In genomic region chr3:55080055-55080454, GRCm38 (mm10) we compare ENCODE assay signal across 9 mouse cellular contexts. TPM values are rescaled to one million over a fixed set of nuclear protein-coding genes. Genes with fewer than 3 reads are reported as not detected.
A peak's percentile ranks its signal among the peaks of the same experiment; 100 is the strongest.
DNase-seq lines count a peak whose midpoint lies in the region; ATAC-seq and TF ChIP-seq lines count a peak whose summit lies in the region.
"Had no signal": no experiment of that assay in that cellular context is flagged by ENCODE, and none has a peak within 500 bp of the region (broad histone marks: within the 10 kb centered on the region; RNA-seq: fewer than 3 reads in every experiment).

No protein-coding gene starts in this region.

- no peak overlapping the region for H3K27ac ChIP-seq in ES-Bruce4 (ENCODE audit: insufficient read depth, low read length)
- H3K27ac ChIP-seq in bone marrow, adult 2 months (ENCODE audit: control insufficient read depth, insufficient read depth, low read depth, low read length, poor library complexity), result no peak overlapping the region
- H3K27ac ChIP-seq in embryonic facial prominence, embryonic 15.5 days (replicated peaks), result no peak overlapping the region
- no peak overlapping the region for H3K27ac ChIP-seq in liver, embryonic 14.5 days
- no peak overlapping the region for H3K27ac ChIP-seq in neural tube, embryonic 13.5 days (replicated peaks)
- no peak overlapping the region for H3K27ac ChIP-seq in thymus, adult 2 months (ENCODE audit: control insufficient read depth, insufficient read depth, low read length)
- H3K27ac ChIP-seq: limb, embryonic 15.5 days had no signal

- peak; percentile 70 to 86 for DNase-seq in heart, postnatal 14 days
- DNase-seq in kidney, postnatal 4 days, result peak; percentile 83 to 86
- peak; percentile 22 to 35 (median 31) for DNase-seq in liver, embryonic 14.5 days (ENCODE audit: low read depth in 3 of 3, low spot score in 3 of 3)
- DNase-seq in thymus, adult 2 months, result peak; percentile 55

- H3K4me1 ChIP-seq in ES-Bruce4 (ENCODE audit: control insufficient read depth, insufficient read depth, low read length), result no peaks in the 10 kb centered on the region
- no peaks in the 10 kb centered on the region for H3K4me1 ChIP-seq in bone marrow, adult 2 months (ENCODE audit: control insufficient read depth, insufficient read depth, low read length)
- no peaks in the 10 kb centered on the region for H3K4me1 ChIP-seq in embryonic facial prominence, embryonic 15.5 days
- H3K4me1 ChIP-seq in liver, embryonic 14.5 days (replicated peaks; ENCODE audit: control insufficient read depth in 2 of 2, insufficient read depth in 2 of 2, low read length in 1 of 2), result no peaks in the 10 kb centered on the region
- peaks cover 31% of the 10 kb centered on the region for H3K4me1 ChIP-seq in neural tube, embryonic 13.5 days (replicated peaks)
- no peaks in the 10 kb centered on the region for H3K4me1 ChIP-seq in thymus, adult 2 months (replicated peaks; ENCODE audit: control insufficient read depth, insufficient read depth, low read length)

- no peak overlapping the region for H3K4me2 ChIP-seq in embryonic facial prominence, embryonic 15.5 days (replicated peaks)
- no peak overlapping the region for H3K4me2 ChIP-seq in liver, embryonic 14.5 days (ENCODE audit: low read depth)
- H3K4me2 ChIP-seq in neural tube, embryonic 13.5 days, result no peak overlapping the region
- H3K4me2 ChIP-seq: limb, embryonic 15.5 days had no signal

- H3K9me3 ChIP-seq in ES-Bruce4 (replicated peaks; ENCODE audit: control insufficient read depth, insufficient read depth, low read length, poor library complexity, severe bottlenecking), result no peaks in the 10 kb centered on the region
- no peaks in the 10 kb centered on the region for H3K9me3 ChIP-seq in embryonic facial prominence, embryonic 15.5 days (replicated peaks)
- no peaks in the 10 kb centered on the region for H3K9me3 ChIP-seq in liver, embryonic 14.5 days (ENCODE audit: control insufficient read depth, low read length)
- H3K9me3 ChIP-seq in neural tube, embryonic 13.5 days, result no peaks in the 10 kb centered on the region
- H3K9me3 ChIP-seq: limb, embryonic 15.5 days had no signal

- H3K9ac ChIP-seq in ES-Bruce4 (ENCODE audit: low read depth, poor library complexity, severe bottlenecking), result no peak overlapping the region
- H3K9ac ChIP-seq in embryonic facial prominence, embryonic 15.5 days, result no peak overlapping the region
- H3K9ac ChIP-seq in liver, embryonic 14.5 days (replicated peaks), result no peak overlapping the region
- H3K9ac ChIP-seq in neural tube, embryonic 13.5 days, result no peak overlapping the region
- H3K9ac ChIP-seq: limb, embryonic 15.5 days had no signal

- intact Hi-C loops in heart, postnatal 14 days (cut with DNase I), result loop anchor here (1.0 to 2.0 kb wide), 3 partner anchors 33 to 277 kb away; partner anchors contain the start of gene Spg20

- no peaks in the 10 kb centered on the region for H3K36me3 ChIP-seq in ES-Bruce4 (ENCODE audit: control insufficient read depth, insufficient read depth, low read length, poor library complexity, severe bottlenecking)
- no peaks in the 10 kb centered on the region for H3K36me3 ChIP-seq in embryonic facial prominence, embryonic 15.5 days
- H3K36me3 ChIP-seq in liver, embryonic 14.5 days (replicated peaks; ENCODE audit: control insufficient read depth, insufficient read depth, low read depth), result no peaks in the 10 kb centered on the region
- no peaks in the 10 kb centered on the region for H3K36me3 ChIP-seq in neural tube, embryonic 13.5 days
- H3K36me3 ChIP-seq in thymus, adult 2 months (ENCODE audit: control insufficient read depth, insufficient read depth, low read length), result no peaks in the 10 kb centered on the region
- H3K36me3 ChIP-seq: limb, embryonic 15.5 days had no signal

- TF ChIP-seq CTCF in ES-Bruce4 (IDR thresholded peaks at IDR 0.05; ENCODE audit: low read depth, low read length), result peak; percentile 77
- peak; percentile 77 for TF ChIP-seq CTCF in bone marrow, adult 2 months (IDR thresholded peaks at IDR 0.05; ENCODE audit: control insufficient read depth, insufficient read depth, low read length)
- peak; percentile 87 for TF ChIP-seq CTCF in liver, embryonic 14.5 days (IDR thresholded peaks at IDR 0.05; ENCODE audit: low read depth)
- no peak for TF ChIP-seq CTCF in thymus, adult 2 months (IDR thresholded peaks at IDR 0.05; ENCODE audit: borderline replicate concordance, control insufficient read depth, extremely low read depth, insufficient read depth, low read length, poor library complexity)

- no peak overlapping the region for H3K4me3 ChIP-seq in ES-Bruce4 (ENCODE audit: low read depth, low read length)
- no peak overlapping the region for H3K4me3 ChIP-seq in bone marrow, adult 2 months (replicated peaks; ENCODE audit: control insufficient read depth, low read depth, low read length)
- no peak overlapping the region for H3K4me3 ChIP-seq in embryonic facial prominence, embryonic 15.5 days (replicated peaks)
- H3K4me3 ChIP-seq in liver, embryonic 14.5 days (ENCODE audit: insufficient read depth in 1 of 2, low read depth in 2 of 2, low read length in 2 of 2), result no peak overlapping the region
- H3K4me3 ChIP-seq in neural tube, embryonic 13.5 days, result no peak overlapping the region
- H3K4me3 ChIP-seq in thymus, adult 2 months (ENCODE audit: control insufficient read depth, insufficient read depth, low read length), result no peak overlapping the region
- H3K4me3 ChIP-seq: limb, embryonic 15.5 days had no signal

- TF ChIP-seq POLR2A in ES-Bruce4 (IDR thresholded peaks at IDR 0.05; ENCODE audit: insufficient read depth, low read length), result no peak
- TF ChIP-seq POLR2A in bone marrow, adult 2 months (IDR thresholded peaks at IDR 0.05; ENCODE audit: borderline replicate concordance, control insufficient read depth, low read depth, low read length), result no peak
- TF ChIP-seq POLR2A in thymus, adult 2 months (IDR thresholded peaks at IDR 0.05; ENCODE audit: control insufficient read depth, extremely low read depth, insufficient read depth, low read length, poor library complexity), result no peak

- no peak for TF ChIP-seq EP300 in ES-Bruce4 (IDR thresholded peaks at IDR 0.05; ENCODE audit: insufficient read depth, low read depth, low read length)
- no peak for TF ChIP-seq EP300 in liver, embryonic 14.5 days (IDR thresholded peaks at IDR 0.05; ENCODE audit: low read depth)

- ATAC-seq in embryonic facial prominence, embryonic 15.5 days (ENCODE audit: insufficient number of reproducible peaks, low FRiP score, low TSS enrichment, low read depth), result 0 out of 2 replicates have a peak, but pooled peaks have one; percentile 63
- no peak for ATAC-seq in liver, embryonic 14.5 days (ENCODE audit: insufficient read depth)
- ATAC-seq in neural tube, embryonic 13.5 days (ENCODE audit: low read depth), result 0 out of 2 replicates have a peak, but pooled peaks have one; percentile 40

- no peaks in the 10 kb centered on the region for H3K27me3 ChIP-seq in ES-Bruce4 (ENCODE audit: control insufficient read depth, insufficient read depth, low read length, poor library complexity, severe bottlenecking)
- H3K27me3 ChIP-seq in embryonic facial prominence, embryonic 15.5 days, result no peaks in the 10 kb centered on the region
- H3K27me3 ChIP-seq in liver, embryonic 14.5 days (ENCODE audit: control insufficient read depth, insufficient read depth, low read length), result no peaks in the 10 kb centered on the region
- H3K27me3 ChIP-seq in neural tube, embryonic 13.5 days, result no peaks in the 10 kb centered on the region
- no peaks in the 10 kb centered on the region for H3K27me3 ChIP-seq in thymus, adult 2 months (ENCODE audit: control insufficient read depth, insufficient read depth, low read length)
- H3K27me3 ChIP-seq: limb, embryonic 15.5 days had no signal

- WGBS in bone marrow, adult 2 months, result 13% methylated on average over 6 of the region's 6 CpGs
- 12% methylated on average over 6 of the region's 6 CpGs for WGBS in embryonic facial prominence, embryonic 15.5 days
- WGBS in liver, embryonic 14.5 days (ENCODE audit: insufficient replicate concordance), result 14% methylated on average over 6 of the region's 6 CpGs
- 18% methylated on average over 6 of the region's 6 CpGs for WGBS in neural tube, embryonic 13.5 days
- 16% methylated on average over 6 of the region's 6 CpGs for WGBS in thymus, adult 2 months

RNA-seq across cellular contexts. Expression of gene Ccna1, which starts 24.8 kb away (rescaled TPM):
- polyA plus RNA-seq in ES-Bruce4 (2011; ENCODE audit: insufficient read depth, insufficient read length, low read depth, missing spikeins), result 1.7 and 3.6 TPM in 2 replicates
- not detected in 2 replicates for polyA plus RNA-seq in bone marrow, adult 2 months (2011; ENCODE audit: insufficient read depth, insufficient read length, low replicate concordance, missing spikeins)
- polyA plus RNA-seq in embryonic facial prominence, embryonic 15.5 days (2015; fragmentation: Nextera tagmentation; extraction: Ambion mirVana), result 8.3 and 14.6 TPM in 2 replicates
- under 1 TPM; 0.26 to 0.37 TPM for total RNA-seq in heart, postnatal 14 days (2021)
- 0.20 and 0.28 TPM in 2 replicates for polyA plus RNA-seq in liver, embryonic 14.5 days (2012; rRNA removed)
- polyA plus RNA-seq in liver, embryonic 14.5 days (2014; fragmentation: Nextera tagmentation; extraction: Ambion mirVana), result 0.14 and 0.30 TPM in 2 replicates
- polyA plus RNA-seq in neural tube, embryonic 13.5 days (2015; fragmentation: Nextera tagmentation; extraction: Ambion mirVana), result 0.56 and 0.66 TPM in 2 replicates
- polyA plus RNA-seq in thymus, adult 2 months (2012; rRNA removed), result 0.94 TPM in 1 of 2 replicates, not detected in the other

RNA-seq across cellular contexts. Expression of gene Spg20, which starts 31.9 kb away (rescaled TPM):
- 44.6 and 51.2 TPM in 2 replicates for polyA plus RNA-seq in ES-Bruce4 (2011; ENCODE audit: insufficient read depth, insufficient read length, low read depth, missing spikeins)
- 6.3 and 6.6 TPM in 2 replicates for polyA plus RNA-seq in bone marrow, adult 2 months (2011; ENCODE audit: insufficient read depth, insufficient read length, low replicate concordance, missing spikeins)
- polyA plus RNA-seq in embryonic facial prominence, embryonic 15.5 days (2015; fragmentation: Nextera tagmentation; extraction: Ambion mirVana), result 65.9 and 67.8 TPM in 2 replicates
- total RNA-seq in heart, postnatal 14 days (2021), result 10 to 100 TPM; 32.5 to 35.6 TPM
- polyA plus RNA-seq in liver, embryonic 14.5 days (2012; rRNA removed), result 3.1 and 3.9 TPM in 2 replicates
- 6.0 and 7.7 TPM in 2 replicates for polyA plus RNA-seq in liver, embryonic 14.5 days (2014; fragmentation: Nextera tagmentation; extraction: Ambion mirVana)
- 20.2 and 24.8 TPM in 2 replicates for polyA plus RNA-seq in neural tube, embryonic 13.5 days (2015; fragmentation: Nextera tagmentation; extraction: Ambion mirVana)
- polyA plus RNA-seq in thymus, adult 2 months (2012; rRNA removed), result 9.0 and 9.5 TPM in 2 replicates

RNA-seq across cellular contexts. Expression of gene Ccdc169, which starts 57.1 kb away (rescaled TPM):
- polyA plus RNA-seq in ES-Bruce4 (2011; ENCODE audit: insufficient read depth, insufficient read length, low read depth, missing spikeins), result 0.23 and 0.27 TPM in 2 replicates
- polyA plus RNA-seq in bone marrow, adult 2 months (2011; ENCODE audit: insufficient read depth, insufficient read length, low replicate concordance, missing spikeins), result not detected in 2 replicates
- 0.05 and 0.07 TPM in 2 replicates for polyA plus RNA-seq in embryonic facial prominence, embryonic 15.5 days (2015; fragmentation: Nextera tagmentation; extraction: Ambion mirVana)
- under 1 TPM in 1 of 2 experiments, not detected in 1; 0.10 TPM for total RNA-seq in heart, postnatal 14 days (2021)
- polyA plus RNA-seq in liver, embryonic 14.5 days (2012; rRNA removed), result 0.02 TPM in 1 of 2 replicates, not detected in the other
- not detected in 2 replicates for polyA plus RNA-seq in liver, embryonic 14.5 days (2014; fragmentation: Nextera tagmentation; extraction: Ambion mirVana)
- polyA plus RNA-seq in neural tube, embryonic 13.5 days (2015; fragmentation: Nextera tagmentation; extraction: Ambion mirVana), result not detected in 2 replicates
- not detected in 2 replicates for polyA plus RNA-seq in thymus, adult 2 months (2012; rRNA removed)

Comparison
In these comparisons a context has a peak if more than half of its experiments do, and no peak if none do; other contexts are left out.
1. DNase-seq: peak in every context shown above with its lines; median percentile 84 in kidney, postnatal 4 days; 78 in heart, postnatal 14 days; 55 in thymus, adult 2 months; 31 in liver, embryonic 14.5 days.